Mouse (Mus musculus): Measurements from ENCODE around the gene Oog1. TPM values are rescaled to one million over a fixed set of nuclear protein-coding genes. Genes with fewer than 3 reads are reported as not detected.
"Not testable (repeated sequence)": the region's sequence is repeated elsewhere in the genome, so short reads cannot be mapped to it uniquely, and the experiment has no call there.

Gene Oog1
- polyA plus RNA-seq (2014; fragmentation: Nextera tagmentation; extraction: Ambion mirVana), result not detected in 2 replicates

GRCm38 (mm10) chr12:87602388-87602787 is at the start of gene Oog1:
Oog1 (plus strand) TSS chr12:87602688.
- not testable (repeated sequence) for H3K9me3 ChIP-seq (ENCODE audit: control insufficient read depth, low read length); H3K4me3 ChIP-seq (ENCODE audit: low read length); H3K36me3 ChIP-seq (ENCODE audit: control insufficient read depth, insufficient read depth, low read length); H3K4me2 ChIP-seq (replicated peaks; ENCODE audit: low read depth, low read length); ATAC-seq (ENCODE audit: low FRiP score, low TSS enrichment); H3K27ac ChIP-seq (ENCODE audit: low read depth, low read length); H3K9ac ChIP-seq (ENCODE audit: low read depth, low read length); H3K27me3 ChIP-seq (ENCODE audit: control insufficient read depth, insufficient read depth, low read length); H3K4me1 ChIP-seq (ENCODE audit: control insufficient read depth, insufficient read depth, low read length)
- WGBS, result 47% methylated on average over 1 of the region's 2 CpGs

- ATAC-seq (ENCODE audit: low FRiP score, low TSS enrichment), result peak; percentile 85
- not testable (repeated sequence) for H3K4me2 ChIP-seq (replicated peaks; ENCODE audit: low read depth, low read length); H3K27ac ChIP-seq (ENCODE audit: low read depth, low read length); H3K4me1 ChIP-seq (ENCODE audit: control insufficient read depth, insufficient read depth, low read length); H3K9ac ChIP-seq (ENCODE audit: low read depth, low read length); H3K4me3 ChIP-seq (ENCODE audit: low read length); H3K27me3 ChIP-seq (ENCODE audit: control insufficient read depth, insufficient read depth, low read length); H3K9me3 ChIP-seq (ENCODE audit: control insufficient read depth, low read length); H3K36me3 ChIP-seq (ENCODE audit: control insufficient read depth, insufficient read depth, low read length)
- WGBS, result 6% methylated on average over 2 of the region's 2 CpGs
Measured at GRCm38 (mm10) chr12:87601388-87601787, 1.1 kb upstream of the Oog1 start.

- not testable (repeated sequence) for H3K9ac ChIP-seq (ENCODE audit: low read depth, low read length); H3K36me3 ChIP-seq (ENCODE audit: control insufficient read depth, insufficient read depth, low read length); H3K4me2 ChIP-seq (replicated peaks; ENCODE audit: low read depth, low read length); H3K4me3 ChIP-seq (ENCODE audit: low read length); H3K27ac ChIP-seq (ENCODE audit: low read depth, low read length); H3K27me3 ChIP-seq (ENCODE audit: control insufficient read depth, insufficient read depth, low read length); H3K9me3 ChIP-seq (ENCODE audit: control insufficient read depth, low read length); H3K4me1 ChIP-seq (ENCODE audit: control insufficient read depth, insufficient read depth, low read length); ATAC-seq (ENCODE audit: low FRiP score, low TSS enrichment)
- 92% methylated on average over 5 of the region's 7 CpGs for WGBS
Measured at GRCm38 (mm10) chr12:87618569-87618968, 16.1 kb downstream of the Oog1 start, which contains the start of gene Gm4027. Gm4027 (plus strand) TSS chr12:87618869.

- H3K9me3 ChIP-seq (ENCODE audit: control insufficient read depth, low read length); ATAC-seq (ENCODE audit: low FRiP score, low TSS enrichment); H3K9ac ChIP-seq (ENCODE audit: low read depth, low read length); H3K4me3 ChIP-seq (ENCODE audit: low read length); H3K27me3 ChIP-seq (ENCODE audit: control insufficient read depth, insufficient read depth, low read length); H3K27ac ChIP-seq (ENCODE audit: low read depth, low read length); H3K36me3 ChIP-seq (ENCODE audit: control insufficient read depth, insufficient read depth, low read length); H3K4me1 ChIP-seq (ENCODE audit: control insufficient read depth, insufficient read depth, low read length); H3K4me2 ChIP-seq (replicated peaks; ENCODE audit: low read depth, low read length): not testable (repeated sequence)
- 97% methylated on average over 1 of the region's 2 CpGs for WGBS
Measured at GRCm38 (mm10) chr12:87644520-87644919, 42.0 kb downstream of the Oog1 start, which contains the start of gene Gm16381. Gm16381 (minus strand) TSS chr12:87644620.

GRCm38 (mm10) chr12:87652916-87653703 is 50.6 kb downstream of the Oog1 start:
- not testable (repeated sequence) for H3K9ac ChIP-seq (ENCODE audit: low read depth, low read length); ATAC-seq (ENCODE audit: low FRiP score, low TSS enrichment); H3K4me3 ChIP-seq (ENCODE audit: low read length); H3K36me3 ChIP-seq (ENCODE audit: control insufficient read depth, insufficient read depth, low read length); H3K4me1 ChIP-seq (ENCODE audit: control insufficient read depth, insufficient read depth, low read length); H3K27me3 ChIP-seq (ENCODE audit: control insufficient read depth, insufficient read depth, low read length); H3K4me2 ChIP-seq (replicated peaks; ENCODE audit: low read depth, low read length); H3K9me3 ChIP-seq (ENCODE audit: control insufficient read depth, low read length); H3K27ac ChIP-seq (ENCODE audit: low read depth, low read length)
- 78% methylated on average over 2 of the region's 4 CpGs for WGBS

Other genes with a start within 250 kb of the Oog1 start
- gene Sptlc2, start 214.3 kb upstream of the Oog1 start, polyA plus RNA-seq (2014; fragmentation: Nextera tagmentation; extraction: Ambion mirVana), result 65.1 and 85.3 TPM in 2 replicates
- 269 and 468 TPM in 2 replicates for gene Slirp, start 158.8 kb upstream of the Oog1 start, polyA plus RNA-seq (2014; fragmentation: Nextera tagmentation; extraction: Ambion mirVana)
- 63.7 and 75.6 TPM in 2 replicates for gene Alkbh1, start 158.7 kb upstream of the Oog1 start, polyA plus RNA-seq (2014; fragmentation: Nextera tagmentation; extraction: Ambion mirVana)
- gene Snw1, start 130.4 kb upstream of the Oog1 start, polyA plus RNA-seq (2014; fragmentation: Nextera tagmentation; extraction: Ambion mirVana), result 142 and 161 TPM in 2 replicates
- not detected in 2 replicates for gene Gm5788, start 108.0 kb upstream of the Oog1 start, polyA plus RNA-seq (2014; fragmentation: Nextera tagmentation; extraction: Ambion mirVana)
- not detected in 2 replicates for gene Gm8300, start 88.4 kb upstream of the Oog1 start, polyA plus RNA-seq (2014; fragmentation: Nextera tagmentation; extraction: Ambion mirVana)
- gene Gm4027, start 16.2 kb downstream of the Oog1 start, polyA plus RNA-seq (2014; fragmentation: Nextera tagmentation; extraction: Ambion mirVana), result not detected in 2 replicates
- gene Gm16381, start 41.9 kb downstream of the Oog1 start, polyA plus RNA-seq (2014; fragmentation: Nextera tagmentation; extraction: Ambion mirVana), result not detected in 2 replicates
- gene Gm21319, start 173.1 kb downstream of the Oog1 start, polyA plus RNA-seq (2014; fragmentation: Nextera tagmentation; extraction: Ambion mirVana), result not detected in 2 replicates
- gene Gm21936, start 192.8 kb downstream of the Oog1 start, polyA plus RNA-seq (2014; fragmentation: Nextera tagmentation; extraction: Ambion mirVana), result not detected in 2 replicates
- gene BB287469, start 213.9 kb downstream of the Oog1 start, polyA plus RNA-seq (2014; fragmentation: Nextera tagmentation; extraction: Ambion mirVana), result not detected in 2 replicates
- gene Gm2001, start 239.7 kb downstream of the Oog1 start, polyA plus RNA-seq (2014; fragmentation: Nextera tagmentation; extraction: Ambion mirVana), result not detected in 2 replicates

Measured in kidney, embryonic 14.5 days (tissue).